Comparison of ENCODE assay signal across 8 mouse cellular contexts in genomic region chr6:17464281-17465025, GRCm38 (mm10). TPM values are rescaled to one million over a fixed set of nuclear protein-coding genes. Genes with fewer than 3 reads are reported as not detected.
DNase-seq lines count a peak whose midpoint lies in the region; TF ChIP-seq lines count a peak whose summit lies in the region.

No protein-coding gene starts in this region.

- H3K79me2 ChIP-seq in CH12.LX (replicated peaks; ENCODE audit: control insufficient read depth, extremely low read depth, insufficient read depth, poor library complexity, severe bottlenecking) (no peaks in the 10 kb centered on the region), myocyte (ENCODE audit: control insufficient read depth, insufficient read depth) (peaks cover 27% of the 10 kb centered on the region)

- TF ChIP-seq POLR2A in CH12.LX (IDR thresholded peaks at IDR 0.05; ENCODE audit: low read depth, low read length) (no peak), myocyte (IDR thresholded peaks at IDR 0.05; ENCODE audit: insufficient read length, low read depth) (no peak)

- dilution Hi-C loops in CH12.LX (cut with MboI; ENCODE audit: extremely low pct_ligation_motif_present, extremely low pct_unique_long_range_greater_than_20kb, low sequenced_read_pairs) = no loop called here

- peak overlapping the region; percentile 86 for H3K4me2 ChIP-seq in CH12.LX (ENCODE audit: insufficient read depth, low read depth, poor library complexity, severe bottlenecking)
- peak overlapping the region; percentile 80 for H3K4me2 ChIP-seq in myocyte (ENCODE audit: low read depth)

- no peak for TF ChIP-seq RAD21 in CH12.LX (IDR thresholded peaks at IDR 0.05; ENCODE audit: low read depth, low read length)

- no peak for TF ChIP-seq CTCF in CH12.LX (conservative IDR thresholded peaks at IDR 0.05 in 1 of 2, IDR thresholded peaks at IDR 0.05 in 1 of 2; ENCODE audit: low read depth in 2 of 2, low read length in 2 of 2)

- H3K27ac ChIP-seq in CH12.LX (ENCODE audit: insufficient read depth, low read depth) = no peak overlapping the region
- H3K27ac ChIP-seq in limb, embryonic 10.5 days = peak overlapping the region; percentile 82

- no peaks in the 10 kb centered on the region for H3K36me3 ChIP-seq in CH12.LX (replicated peaks in 1 of 2; ENCODE audit: control insufficient read depth in 1 of 2, insufficient read depth in 1 of 2, low read length in 1 of 2)
- no peaks in the 10 kb centered on the region for H3K36me3 ChIP-seq in limb, embryonic 10.5 days
- no peaks in the 10 kb centered on the region for H3K36me3 ChIP-seq in myocyte (ENCODE audit: control insufficient read depth, insufficient read depth)

- no peak for TF ChIP-seq EP300 in CH12.LX (IDR thresholded peaks at IDR 0.05; ENCODE audit: low read length)

- H3ac ChIP-seq in myocyte (ENCODE audit: control insufficient read depth, insufficient read length) = peak overlapping the region; percentile 29

- H3K27me3 ChIP-seq in CH12.LX (replicated peaks) (peaks cover 2% of the 10 kb centered on the region), myocyte (ENCODE audit: control insufficient read depth, insufficient read depth, insufficient read length) (no peaks in the 10 kb centered on the region)
- peaks cover 55% of the 10 kb centered on the region for H3K27me3 ChIP-seq in limb, embryonic 10.5 days (ENCODE audit: low read depth, poor library complexity, severe bottlenecking)

- WGBS in limb, embryonic 10.5 days = 12% methylated on average over 15 of the region's 15 CpGs

- H3K4me3 ChIP-seq in CH12.LX (replicated peaks in 1 of 3; ENCODE audit: low read depth in 2 of 3, low read length in 2 of 3, poor library complexity in 1 of 3) = peak overlapping the region in 2 of 3 experiments; percentile 41 to 51
- H3K4me3 ChIP-seq in limb, embryonic 10.5 days = peak overlapping the region; percentile 78
- H3K4me3 ChIP-seq in myocyte = peak overlapping the region; percentile 64

- no peak overlapping the region for H3K9ac ChIP-seq in CH12.LX (ENCODE audit: insufficient read depth, low read depth)

- in situ Hi-C loops in CH12.LX (cut with MboI; ENCODE audit: low pct_ligation_motif_present, low pct_unique_long_range_greater_than_20kb, low sequenced_read_pairs) = no loop called here

- peaks cover 2 to 4% of the 10 kb centered on the region in 2 experiments; a peak in 3 of 4 replicates for H3K4me1 ChIP-seq in CH12.LX (ENCODE audit: control insufficient read depth in 1 of 2, insufficient read depth in 2 of 2)
- peaks cover 13% of the 10 kb centered on the region for H3K4me1 ChIP-seq in limb, embryonic 10.5 days

- H3K9me3 ChIP-seq in CH12.LX (replicated peaks; ENCODE audit: low read length) = no peaks in the 10 kb centered on the region
- no peaks in the 10 kb centered on the region for H3K9me3 ChIP-seq in limb, embryonic 10.5 days (replicated peaks)

- DNase-seq in embryo, embryonic 10 days (ENCODE audit: low spot score) = peak; percentile 25
- DNase-seq in embryo, embryonic 11 days = no peak
- DNase-seq in CH12.LX (ENCODE audit: extremely low read depth) = no peak
- peak; percentile 18 for DNase-seq in forelimb bud, embryonic 11.5 days (ENCODE audit: low read depth, low spot score)
- DNase-seq in limb, embryonic 10.5 days (ENCODE audit: low spot score) = no peak
- DNase-seq in thymus, postnatal 0 days (ENCODE audit: low spot score) = no peak
- no peak for DNase-seq in left cerebral cortex, adult 11 months (ENCODE audit: low spot score)

TF ChIP-seq in CH12.LX, 34 proteins besides CTCF, POLR2A, EP300 and RAD21:
- no peak for TF ChIP-seq SMC3 (IDR thresholded peaks at IDR 0.05; ENCODE audit: low read depth, low read length)
- TF ChIP-seq PAX5 (IDR thresholded peaks at IDR 0.05; ENCODE audit: low read length) = no peak
- TF ChIP-seq USF1 (IDR thresholded peaks at IDR 0.05; ENCODE audit: low read depth, low read length) = no peak
- TF ChIP-seq JUND (conservative IDR thresholded peaks at IDR 0.05; ENCODE audit: low read depth, low read length) = no peak
- no peak for TF ChIP-seq MYC (IDR thresholded peaks at IDR 0.05; ENCODE audit: low read depth, low read length)
- no peak for TF ChIP-seq ETS1 (conservative IDR thresholded peaks at IDR 0.05; ENCODE audit: low read depth, low read length)
- no peak for TF ChIP-seq CHD2 (IDR thresholded peaks at IDR 0.05; ENCODE audit: low read length)
- TF ChIP-seq MAZ (IDR thresholded peaks at IDR 0.05; ENCODE audit: low read depth, low read length) = no peak
- no peak for TF ChIP-seq ZKSCAN1 (IDR thresholded peaks at IDR 0.05; ENCODE audit: borderline replicate concordance, low read depth, low read length)
- no peak for TF ChIP-seq NELFE (IDR thresholded peaks at IDR 0.05; ENCODE audit: low read depth, low read length)
- no peak for TF ChIP-seq KAT2A (IDR thresholded peaks at IDR 0.05; ENCODE audit: insufficient replicate concordance, low read length)

TF ChIP-seq in myocyte, 11 proteins besides CTCF, POLR2A, EP300 and RAD21:
- TF ChIP-seq MYOD1 (IDR thresholded peaks at IDR 0.05; ENCODE audit: control insufficient read depth in 1 of 3, insufficient read length in 2 of 3, low read depth in 2 of 3) (no peak), REST (IDR thresholded peaks at IDR 0.05; ENCODE audit: insufficient read depth, insufficient read length) (no peak), TCF3 (IDR thresholded peaks at IDR 0.05; ENCODE audit: insufficient read length, low read depth) (no peak), USF1 (IDR thresholded peaks at IDR 0.05; ENCODE audit: low read depth) (no peak), E2F4 (IDR thresholded peaks at IDR 0.05; ENCODE audit: insufficient read depth) (no peak), MYOG (IDR thresholded peaks at IDR 0.05; ENCODE audit: control insufficient read depth in 1 of 3, insufficient read depth in 1 of 3, insufficient read length in 2 of 3, low read depth in 2 of 3) (no peak), POLR2AphosphoS2 (IDR thresholded peaks at IDR 0.05; ENCODE audit: insufficient read length, low read depth) (no peak), TCF12 (IDR thresholded peaks at IDR 0.05; ENCODE audit: insufficient read depth, poor library complexity, severe bottlenecking) (no peak), CEBPB (IDR thresholded peaks at IDR 0.05; ENCODE audit: insufficient read depth, poor library complexity, severe bottlenecking) (no peak), SRF (IDR thresholded peaks at IDR 0.05; ENCODE audit: control insufficient read depth, insufficient read length, low read depth) (no peak), MAX (IDR thresholded peaks at IDR 0.05; ENCODE audit: low read depth) (no peak)

RNA-seq across cellular contexts. Expression of gene Met, which starts 0.9 kb away (rescaled TPM):
- total RNA-seq in CH12.LX (2012; rRNA removed) = 0.13 and 0.34 TPM in 2 replicates
- total RNA-seq in CH12.LX (2014; rRNA removed) = 0.26 and 0.39 TPM in 2 replicates
- 0.53 TPM in 2 replicates for polyA plus RNA-seq in CH12.LX (2012; ENCODE audit: insufficient read length, low read depth)
- 8.4 and 11.5 TPM in 2 replicates for polyA plus RNA-seq in limb, embryonic 10.5 days (2016; fragmentation: Nextera tagmentation; extraction: Ambion mirVana)
- 4.5 TPM for polyA plus RNA-seq in myocyte (2012; fragmentation: generic; extraction: Trizol)
- polyA plus RNA-seq in thymus, postnatal 0 days (2015; fragmentation: Nextera tagmentation; extraction: Ambion mirVana) = 0.33 and 0.34 TPM in 2 replicates

Comparison
In these comparisons a context has a peak if more than half of its experiments do, and no peak if none do; other contexts are left out.
1. DNase-seq: peak in embryo, embryonic 10 days (single experiment) and forelimb bud, embryonic 11.5 days (single experiment); none in embryo, embryonic 11 days (single experiment), CH12.LX (single experiment), limb, embryonic 10.5 days (single experiment), thymus, postnatal 0 days (single experiment) and left cerebral cortex, adult 11 months (single experiment).
2. Peak in every context shown above with its lines, with median percentiles within 50 percentile points of each other: H3K4me3 ChIP-seq.